Mouse (Mus musculus): ENCODE measurements around the gene Grtp1. TPM values are rescaled to one million over a fixed set of nuclear protein-coding genes. Genes with fewer than 3 reads are reported as not detected.
"Not testable (repeated sequence)": the region's sequence is repeated elsewhere in the genome, so short reads cannot be mapped to it uniquely, and the experiment has no call there.

Grtp1 gene
- total RNA-seq, 2 experiments from 2014 or later, result 4.0 to 4.9 TPM

- intact Hi-C loops (cut with DNase I), result no loop called here
- DNase-seq (ENCODE audit: low spot score in 2 of 2), result no peak
Measured at GRCm38 (mm10) chr8:13149287-13149686, 51.1 kb downstream of the Grtp1 start.

GRCm38 (mm10) chr8:13148476-13148875 lies 51.9 kb downstream of the Grtp1 start:
- DNase-seq (ENCODE audit: low spot score in 2 of 2), result no peak
- intact Hi-C loops (cut with DNase I), result no loop called here

GRCm38 (mm10) chr8:13141681-13142080 lies 58.7 kb downstream of the Grtp1 start:
- DNase-seq (ENCODE audit: low spot score in 2 of 2), result no peak
- intact Hi-C loops (cut with DNase I), result no loop called here

GRCm38 (mm10) chr8:13139641-13140182 lies 60.7 kb downstream of the Grtp1 start:
- no peak for DNase-seq (ENCODE audit: low spot score in 2 of 2)
- intact Hi-C loops (cut with DNase I), result no loop called here

GRCm38 (mm10) chr8:13132220-13132619 lies 68.2 kb downstream of the Grtp1 start:
- intact Hi-C loops (cut with DNase I), result not testable (repeated sequence)

GRCm38 (mm10) chr8:13124897-13125296 lies 75.5 kb downstream of the Grtp1 start:
- intact Hi-C loops (cut with DNase I), result no loop called here

More at GRCm38 (mm10) chr8:13132220-13132619, 68.2 kb downstream of the Grtp1 start:
- peak; percentile 41 to 48 for DNase-seq (ENCODE audit: low spot score in 2 of 2)

GRCm38 (mm10) chr8:13122887-13123421 lies 77.5 kb downstream of the Grtp1 start:
- DNase-seq (ENCODE audit: low spot score in 2 of 2), result no peak
- intact Hi-C loops (cut with DNase I), result no loop called here

More at GRCm38 (mm10) chr8:13124897-13125296, 75.5 kb downstream of the Grtp1 start:
- no peak for DNase-seq (ENCODE audit: low spot score in 2 of 2)

Small RNAs within 50 kb of the gene (microRNA-seq; reads per million reads assigned to microRNA genes)
- gene Mir1968 (15.3 to 19.5 reads per million in 2 experiments), gene Mir7065 (0 to 0.25 reads per million in 2 experiments)

Other genes with a start within 250 kb of the Grtp1 start
- gene F7, start 174.6 kb downstream of the Grtp1 start, total RNA-seq (2021), result not detected
- gene F10, start 163.3 kb downstream of the Grtp1 start, total RNA-seq (2021), result not detected
- not detected for gene Proz, start 139.7 kb downstream of the Grtp1 start, total RNA-seq (2021)
- gene Pcid2, start 95.2 kb downstream of the Grtp1 start, total RNA-seq (2021), result 10 to 100 TPM; 28.1 to 30.0 TPM
- gene Cul4a, start 95.0 kb downstream of the Grtp1 start, total RNA-seq (2021), result 10 to 100 TPM; 54.2 to 54.6 TPM
- gene Lamp1, start 41.5 kb downstream of the Grtp1 start, total RNA-seq (2021), result 100 to 1,000 TPM; 285 to 291 TPM
- 1 to 10 TPM in 1 of 2 experiments, under 1 TPM in 1; 0.60 to 1.4 TPM for gene Adprhl1, start 53.5 kb upstream of the Grtp1 start, total RNA-seq (2021)
- gene Dcun1d2, start 87.5 kb upstream of the Grtp1 start, total RNA-seq (2021), result 10 to 100 TPM; 40.7 to 43.3 TPM
- 10 to 100 TPM; 48.0 to 56.1 TPM for gene Tmco3, start 87.6 kb upstream of the Grtp1 start, total RNA-seq (2021)
- 10 to 100 TPM; 65.7 to 66.9 TPM for gene Tfdp1, start 138.1 kb upstream of the Grtp1 start, total RNA-seq (2021)
- not detected for gene Atp4b, start 196.2 kb upstream of the Grtp1 start, total RNA-seq (2021)
- not detected for gene Grk1, start 204.5 kb upstream of the Grtp1 start, total RNA-seq (2021)
- gene Tmem255b, start 234.6 kb upstream of the Grtp1 start, total RNA-seq (2021), result 1 to 10 TPM; 5.0 to 5.6 TPM

Data from left cerebral cortex, postnatal 25 days (tissue).